Mouse (Mus musculus): ENCODE data around the gene Ppm1h. TPM values are rescaled to one million over a fixed set of nuclear protein-coding genes. Genes with fewer than 3 reads are reported as not detected.

Gene Ppm1h
- polyA plus RNA-seq, 1 experiment from 2014 or later = 10.7 TPM

- Histone ChIP-seq H3K9ac (replicated peaks) (no peak overlapping the region), H3K9me3 (no peaks in the 10 kb centered on the region), H3K36me3 (no peaks in the 10 kb centered on the region), H3K4me3 (no peak overlapping the region), H3K4me1 (peaks cover 13% of the 10 kb centered on the region; the same call in 1 of the 2 replicates), H3K4me2 (replicated peaks) (no peak overlapping the region), H3K27me3 (no peaks in the 10 kb centered on the region), H3K27ac (replicated peaks) (no peak overlapping the region)
- WGBS = 90% methylated on average over 8 of the region's 8 CpGs
- no peak for ATAC-seq (replicated peaks)
These were observed 180.5 kb downstream of the Ppm1h start for GRCm38 (mm10) chr10:122858904-122859641.

- no peaks in the 10 kb centered on the region for H3K27me3 ChIP-seq
- no peak overlapping the region for H3K9ac ChIP-seq (replicated peaks)
- no peak overlapping the region for H3K4me3 ChIP-seq
- peaks cover 13% of the 10 kb centered on the region; the same call in 1 of the 2 replicates for H3K4me1 ChIP-seq
- no peaks in the 10 kb centered on the region for H3K36me3 ChIP-seq
- no peak for ATAC-seq (replicated peaks)
- no peak overlapping the region for H3K4me2 ChIP-seq (replicated peaks)
- H3K27ac ChIP-seq (replicated peaks) = no peak overlapping the region
- 73% methylated on average over 8 of the region's 8 CpGs for WGBS
- no peaks in the 10 kb centered on the region for H3K9me3 ChIP-seq
These were observed 181.1 kb downstream of the Ppm1h start for GRCm38 (mm10) chr10:122859642-122859997.

- Histone ChIP-seq H3K4me1 (peaks cover 13% of the 10 kb centered on the region; the same call in 1 of the 2 replicates), H3K27me3 (no peaks in the 10 kb centered on the region), H3K9me3 (no peaks in the 10 kb centered on the region), H3K27ac (replicated peaks) (no peak overlapping the region), H3K4me3 (no peak overlapping the region), H3K9ac (replicated peaks) (no peak overlapping the region), H3K4me2 (replicated peaks) (no peak overlapping the region), H3K36me3 (no peaks in the 10 kb centered on the region)
- ATAC-seq (replicated peaks) = no peak
- whole genome bisulfite sequencing = 53% methylated on average over 7 of the region's 7 CpGs
These were observed 181.5 kb downstream of the Ppm1h start for GRCm38 (mm10) chr10:122860076-122860475.

- Histone ChIP-seq H3K4me1 (peaks cover 13% of the 10 kb centered on the region; the same call in 1 of the 2 replicates), H3K9me3 (no peaks in the 10 kb centered on the region), H3K27me3 (no peaks in the 10 kb centered on the region), H3K9ac (replicated peaks) (no peak overlapping the region), H3K36me3 (no peaks in the 10 kb centered on the region), H3K4me3 (no peak overlapping the region), H3K27ac (replicated peaks) (peak overlapping the region; percentile 42; the same call in 1 of the 2 replicates), H3K4me2 (replicated peaks) (no peak overlapping the region)
- WGBS = 49% methylated on average over 18 of the region's 18 CpGs
- peak; percentile 35; the same call in 1 of the 2 replicates for ATAC-seq (replicated peaks)
These were observed 183.3 kb downstream of the Ppm1h start for GRCm38 (mm10) chr10:122861696-122862385.

GRCm38 (mm10) chr10:122862386-122863023 lies 183.9 kb downstream of the Ppm1h start:
- peaks cover 13% of the 10 kb centered on the region; the same call in 1 of the 2 replicates for H3K4me1 ChIP-seq
- peak; percentile 29; the same call in 1 of the 2 replicates for ATAC-seq (replicated peaks)
- no peak overlapping the region for H3K9ac ChIP-seq (replicated peaks)
- H3K27ac ChIP-seq (replicated peaks) = peak overlapping the region; percentile 42; the same call in 1 of the 2 replicates
- H3K9me3 ChIP-seq = no peaks in the 10 kb centered on the region
- H3K4me2 ChIP-seq (replicated peaks) = no peak overlapping the region
- H3K4me3 ChIP-seq = no peak overlapping the region
- H3K27me3 ChIP-seq = no peaks in the 10 kb centered on the region
- no peaks in the 10 kb centered on the region for H3K36me3 ChIP-seq
- WGBS = 65% methylated on average over 17 of the region's 17 CpGs

- Histone ChIP-seq H3K36me3 (no peaks in the 10 kb centered on the region), H3K4me2 (replicated peaks) (no peak overlapping the region), H3K27ac (replicated peaks) (no peak overlapping the region), H3K4me3 (no peak overlapping the region), H3K9ac (replicated peaks) (no peak overlapping the region), H3K27me3 (no peaks in the 10 kb centered on the region), H3K9me3 (no peaks in the 10 kb centered on the region), H3K4me1 (no peaks in the 10 kb centered on the region)
- WGBS = 64% methylated on average over 8 of the region's 8 CpGs
- no peak for ATAC-seq (replicated peaks)
These were observed 191.4 kb downstream of the Ppm1h start for GRCm38 (mm10) chr10:122869865-122870503.

GRCm38 (mm10) chr10:122870848-122871494 lies 192.4 kb downstream of the Ppm1h start:
- WGBS = 75% methylated on average over 3 of the region's 3 CpGs
- ATAC-seq (replicated peaks) = no peak
- H3K4me3 ChIP-seq = no peak overlapping the region

GRCm38 (mm10) chr10:122872720-122873119 lies 194.2 kb downstream of the Ppm1h start:
- 92% methylated on average over 8 of the region's 8 CpGs for WGBS
- H3K36me3 ChIP-seq = no peaks in the 10 kb centered on the region
- no peak overlapping the region for H3K4me3 ChIP-seq

More at GRCm38 (mm10) chr10:122870848-122871494, 192.4 kb downstream of the Ppm1h start:
- no peaks in the 10 kb centered on the region for H3K4me1 ChIP-seq
- H3K9me3 ChIP-seq = no peaks in the 10 kb centered on the region
- H3K36me3 ChIP-seq = no peaks in the 10 kb centered on the region
- no peak overlapping the region for H3K4me2 ChIP-seq (replicated peaks)
- H3K9ac ChIP-seq (replicated peaks) = no peak overlapping the region
- H3K27me3 ChIP-seq = no peaks in the 10 kb centered on the region
- no peak overlapping the region for H3K27ac ChIP-seq (replicated peaks)

GRCm38 (mm10) chr10:122876964-122877363 lies 198.4 kb downstream of the Ppm1h start:
- WGBS = 84% methylated on average over 4 of the region's 4 CpGs
- ATAC-seq (replicated peaks) = no peak

More at GRCm38 (mm10) chr10:122872720-122873119, 194.2 kb downstream of the Ppm1h start:
- H3K9ac ChIP-seq (replicated peaks) = no peak overlapping the region
- no peak overlapping the region for H3K4me2 ChIP-seq (replicated peaks)
- no peaks in the 10 kb centered on the region for H3K9me3 ChIP-seq
- H3K27me3 ChIP-seq = no peaks in the 10 kb centered on the region
- ATAC-seq (replicated peaks) = no peak
- no peak overlapping the region for H3K27ac ChIP-seq (replicated peaks)
- H3K4me1 ChIP-seq = no peaks in the 10 kb centered on the region

GRCm38 (mm10) chr10:122877436-122877835 lies 198.9 kb downstream of the Ppm1h start:
- no peak overlapping the region for H3K9ac ChIP-seq (replicated peaks)
- no peak overlapping the region for H3K4me3 ChIP-seq
- no peaks in the 10 kb centered on the region for H3K9me3 ChIP-seq
- H3K4me1 ChIP-seq = no peaks in the 10 kb centered on the region
- H3K36me3 ChIP-seq = no peaks in the 10 kb centered on the region
- H3K4me2 ChIP-seq (replicated peaks) = no peak overlapping the region
- ATAC-seq (replicated peaks) = no peak
- 92% methylated on average over 2 of the region's 2 CpGs for WGBS
- no peak overlapping the region for H3K27ac ChIP-seq (replicated peaks)
- H3K27me3 ChIP-seq = no peaks in the 10 kb centered on the region

More at GRCm38 (mm10) chr10:122876964-122877363, 198.4 kb downstream of the Ppm1h start:
- Histone ChIP-seq H3K9me3 (no peaks in the 10 kb centered on the region), H3K9ac (replicated peaks) (no peak overlapping the region), H3K4me3 (no peak overlapping the region), H3K27me3 (no peaks in the 10 kb centered on the region), H3K36me3 (no peaks in the 10 kb centered on the region), H3K27ac (replicated peaks) (no peak overlapping the region), H3K4me2 (replicated peaks) (no peak overlapping the region), H3K4me1 (no peaks in the 10 kb centered on the region)

- no peaks in the 10 kb centered on the region for H3K9me3 ChIP-seq
- no peaks in the 10 kb centered on the region for H3K27me3 ChIP-seq
- no peak for ATAC-seq (replicated peaks)
- H3K27ac ChIP-seq (replicated peaks) = no peak overlapping the region
- peaks cover 29% of the 10 kb centered on the region for H3K4me1 ChIP-seq
- H3K36me3 ChIP-seq = no peaks in the 10 kb centered on the region
- H3K9ac ChIP-seq (replicated peaks) = no peak overlapping the region
- 84% methylated on average over 10 of the region's 10 CpGs for WGBS
- H3K4me2 ChIP-seq (replicated peaks) = no peak overlapping the region
- H3K4me3 ChIP-seq = no peak overlapping the region
These were observed 202.9 kb downstream of the Ppm1h start for GRCm38 (mm10) chr10:122881456-122881855.

Data from forebrain, embryonic 15.5 days (tissue).